Mouse (Mus musculus) kidney, embryonic 14.5 days (tissue): Measurements from ENCODE around the gene Adam30. TPM values are rescaled to one million over a fixed set of nuclear protein-coding genes. Genes with fewer than 3 reads are reported as not detected.

Experiments used
- ATAC-seq: fragments of 200-750 bp; cut with Nextera tagmentation; 2 replicates; pipeline ENCODE4 v1.8.0; 2017; ENCODE audit warnings: moderate number of reproducible peaks, mild to moderate bottlenecking, moderate TSS enrichment, moderate library complexity; ENCODE audit not compliant: low FRiP score, low TSS enrichment
- H3K27ac ChIP-seq: fragments of 300-500 bp; sonication (generic); 2 replicates; pipeline ENCODE4 v1.5.1; 2014; ENCODE audit warnings: low read depth, mild to moderate bottlenecking, low read length, moderate library complexity, mixed read lengths
- H3K27me3 ChIP-seq: fragments of 300-500 bp; sonication (generic); 2 replicates; pipeline ENCODE4 v1.6.1; 2014; ENCODE audit warnings: mild to moderate bottlenecking, low read length; ENCODE audit not compliant: control insufficient read depth, insufficient read depth
- H3K36me3 ChIP-seq: fragments of 300-500 bp; sonication (generic); 2 replicates; pipeline ENCODE4 v1.6.1; 2014; ENCODE audit warnings: low read length, mixed read lengths; ENCODE audit not compliant: control insufficient read depth, insufficient read depth
- H3K4me1 ChIP-seq: fragments of 300-500 bp; sonication (generic); 2 replicates; pipeline ENCODE4 v1.6.1; 2014; ENCODE audit warnings: low read length, mixed read lengths; ENCODE audit not compliant: control insufficient read depth, insufficient read depth
- H3K4me2 ChIP-seq: fragments of 300-500 bp; sonication (generic); replicated peaks from 2 replicates; pipeline ENCODE4 v1.6.1; 2014; ENCODE audit warnings: low read depth, mild to moderate bottlenecking, low read length
- H3K4me3 ChIP-seq: fragments of 300-500 bp; sonication (generic); 2 replicates; pipeline ENCODE4 v1.5.1; 2014; ENCODE audit warnings: mild to moderate bottlenecking, low read length
- H3K9ac ChIP-seq: fragments of 300-500 bp; sonication (generic); 2 replicates; pipeline ENCODE4 v1.6.1; 2014; ENCODE audit warnings: low read depth, mild to moderate bottlenecking, low read length, moderate library complexity
- H3K9me3 ChIP-seq: fragments of 300-500 bp; sonication (generic); 2 replicates; pipeline ENCODE4 v1.6.1; 2016; ENCODE audit warnings: low read length; ENCODE audit not compliant: control insufficient read depth
- WGBS: fragments of 180-500 bp; shearing (Covaris S2); extraction: QIAGEN DNeasy Blood & Tissue Kit; methylation state at CpG from one replicate; pipeline ENCODE4 v1.1.7; 2014; 5-methylcytosine and 5-hydroxymethylcytosine counted together
- polyA plus RNA-seq: library from polyadenylated mRNA; unstranded; fragments of >200 nt; fragmentation: Nextera tagmentation; extraction: Ambion mirVana; gene quantifications from 2 replicates; pipeline ENCODE4 v1.2.1, GENCODE M21; 2014

Gene Adam30
- polyA plus RNA-seq, 1 experiment from 2014 or later, result not detected

- Histone ChIP-seq H3K4me3 (no peak overlapping the region), H3K27me3 (no peaks in the 10 kb centered on the region), H3K4me2 (no peak overlapping the region), H3K9ac (no peak overlapping the region), H3K9me3 (no peaks in the 10 kb centered on the region), H3K36me3 (no peaks in the 10 kb centered on the region), H3K4me1 (no peaks in the 10 kb centered on the region), H3K27ac (no peak overlapping the region)
- 58% methylated on average over 2 of the region's 2 CpGs for WGBS
- no peak for ATAC-seq
Observed at GRCm38 (mm10) chr3:98157585-98157984, 2.8 kb upstream of the Adam30 start.

GRCm38 (mm10) chr3:98158646-98159045, 1.8 kb upstream of the Adam30 start:
- Histone ChIP-seq H3K9ac (no peak overlapping the region), H3K4me3 (no peak overlapping the region), H3K27me3 (no peaks in the 10 kb centered on the region), H3K36me3 (no peaks in the 10 kb centered on the region), H3K27ac (no peak overlapping the region), H3K4me2 (no peak overlapping the region), H3K4me1 (no peaks in the 10 kb centered on the region), H3K9me3 (no peaks in the 10 kb centered on the region)
- ATAC-seq, result no peak
- 81% methylated on average over 4 of the region's 4 CpGs for WGBS

DNA sequence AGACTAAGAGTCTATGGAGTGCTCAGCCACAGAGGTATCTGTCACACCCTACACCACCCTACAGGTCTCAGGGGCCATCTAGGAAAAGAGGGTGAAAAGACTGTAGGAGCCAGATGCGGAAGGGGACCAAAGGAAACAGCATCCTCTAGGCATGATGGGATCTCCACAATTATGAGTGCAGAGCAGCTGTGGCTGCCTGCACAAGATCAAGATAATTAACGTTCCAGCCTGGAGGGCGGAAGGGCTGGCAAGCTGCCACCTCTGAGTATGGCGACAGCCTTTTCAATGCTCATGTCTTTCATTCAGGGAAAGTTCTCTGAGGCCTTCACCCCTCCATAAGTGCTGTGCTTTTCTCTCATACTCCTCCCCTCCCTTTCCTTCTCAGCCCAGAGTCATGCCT, 1.1 kb upstream of the Adam30 start:
- WGBS, result 66% methylated on average over 4 of the region's 4 CpGs

DNA sequence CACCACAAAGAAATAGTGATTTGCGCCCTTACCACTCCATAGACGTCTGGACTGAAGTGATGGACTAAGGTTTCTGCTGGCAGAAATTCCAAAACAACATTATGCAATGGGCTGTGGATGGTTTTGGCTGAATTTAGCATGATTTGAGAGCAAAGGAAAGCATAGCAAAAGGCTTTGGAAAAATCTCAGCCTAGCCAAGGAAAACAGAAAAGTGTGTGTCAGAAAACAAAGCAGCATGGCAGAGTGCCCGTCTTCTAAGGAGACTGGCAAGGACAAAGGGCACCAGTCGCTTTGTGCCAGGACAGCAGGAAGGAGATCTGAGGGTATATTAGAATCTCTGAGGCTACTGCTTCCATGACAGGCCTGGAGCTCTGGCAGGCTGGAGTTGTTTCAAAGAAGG, 17.9 kb downstream of the Adam30 start:
- 77% methylated on average over 4 of the region's 4 CpGs for WGBS
- no peaks in the 10 kb centered on the region for H3K4me1 ChIP-seq
- no peak overlapping the region for H3K9ac ChIP-seq
- no peak overlapping the region for H3K27ac ChIP-seq
- H3K4me2 ChIP-seq, result no peak overlapping the region
- ATAC-seq, result no peak
- no peaks in the 10 kb centered on the region for H3K27me3 ChIP-seq
- peaks cover 3% of the 10 kb centered on the region; the same call in 1 of the 2 replicates for H3K9me3 ChIP-seq
- no peaks in the 10 kb centered on the region for H3K36me3 ChIP-seq
- H3K4me3 ChIP-seq, result no peak overlapping the region

More for the DNA sequence above, 1.1 kb upstream of the Adam30 start:
- Histone ChIP-seq H3K36me3 (no peaks in the 10 kb centered on the region), H3K27ac (no peak overlapping the region), H3K9ac (no peak overlapping the region), H3K4me2 (no peak overlapping the region), H3K4me1 (no peaks in the 10 kb centered on the region), H3K27me3 (no peaks in the 10 kb centered on the region), H3K9me3 (no peaks in the 10 kb centered on the region), H3K4me3 (no peak overlapping the region)
- 0 out of 2 replicates have a peak, but pooled peaks have one; percentile 20 for ATAC-seq

- H3K4me3 ChIP-seq, result no peak overlapping the region
- H3K4me1 ChIP-seq, result no peaks in the 10 kb centered on the region
- no peak overlapping the region for H3K4me2 ChIP-seq
- peaks cover 3% of the 10 kb centered on the region; the same call in 1 of the 2 replicates for H3K9me3 ChIP-seq
- no peak overlapping the region for H3K9ac ChIP-seq
- 25% methylated on average over 7 of the region's 7 CpGs for WGBS
- H3K27ac ChIP-seq, result no peak overlapping the region
- ATAC-seq, result peak; percentile 80; the same call in 1 of the 2 replicates
- no peaks in the 10 kb centered on the region for H3K36me3 ChIP-seq
- no peaks in the 10 kb centered on the region for H3K27me3 ChIP-seq
Observed at GRCm38 (mm10) chr3:98180805-98181204, 20.4 kb downstream of the Adam30 start.

GRCm38 (mm10) chr3:98185163-98185714, 24.8 kb downstream of the Adam30 start:
- H3K4me1 ChIP-seq, result no peaks in the 10 kb centered on the region
- H3K9me3 ChIP-seq, result no peaks in the 10 kb centered on the region
- 54% methylated on average over 10 of the region's 10 CpGs for WGBS
- H3K4me3 ChIP-seq, result no peak overlapping the region
- no peak overlapping the region for H3K4me2 ChIP-seq
- H3K27me3 ChIP-seq, result no peaks in the 10 kb centered on the region
- no peak for ATAC-seq
- no peak overlapping the region for H3K27ac ChIP-seq
- no peaks in the 10 kb centered on the region for H3K36me3 ChIP-seq
- H3K9ac ChIP-seq, result no peak overlapping the region

DNA sequence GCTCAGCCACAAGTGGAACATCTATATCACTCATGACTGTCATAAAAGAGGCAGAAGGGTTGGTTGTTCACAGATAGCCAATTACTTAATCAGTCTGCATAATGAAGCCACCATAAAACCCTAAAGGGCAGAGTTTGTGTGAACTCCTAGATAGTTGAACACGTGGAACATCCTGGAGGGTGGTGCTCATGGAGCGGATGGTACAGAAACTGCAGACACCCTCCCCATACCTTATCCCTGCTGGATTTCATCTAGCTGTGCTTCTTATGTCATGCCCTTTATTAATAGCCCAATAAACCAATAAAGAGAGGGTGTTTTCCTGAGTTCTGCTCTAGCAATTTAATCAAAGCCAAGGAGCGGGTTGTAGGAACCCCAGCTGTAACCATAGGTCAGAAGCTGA, 27.3 kb downstream of the Adam30 start:
- no peak for ATAC-seq
- WGBS, result 96% methylated on average over 3 of the region's 3 CpGs
- no peaks in the 10 kb centered on the region for H3K9me3 ChIP-seq

GRCm38 (mm10) chr3:98197711-98198532, 37.5 kb downstream of the Adam30 start:
- no peaks in the 10 kb centered on the region for H3K36me3 ChIP-seq
- H3K9me3 ChIP-seq, result no peaks in the 10 kb centered on the region
- H3K4me2 ChIP-seq, result no peak overlapping the region
- WGBS, result 11% methylated on average over 9 of the region's 9 CpGs
- no peak overlapping the region for H3K9ac ChIP-seq
- H3K4me1 ChIP-seq, result peaks cover 24% of the 10 kb centered on the region
- no peak overlapping the region for H3K4me3 ChIP-seq
- H3K27ac ChIP-seq, result peak overlapping the region; percentile 87
- no peaks in the 10 kb centered on the region for H3K27me3 ChIP-seq
- peak; percentile 90 for ATAC-seq

More for the DNA sequence above, 27.3 kb downstream of the Adam30 start:
- H3K9ac ChIP-seq, result no peak overlapping the region
- H3K27ac ChIP-seq, result no peak overlapping the region
- H3K4me1 ChIP-seq, result no peaks in the 10 kb centered on the region
- H3K36me3 ChIP-seq, result no peaks in the 10 kb centered on the region
- no peaks in the 10 kb centered on the region for H3K27me3 ChIP-seq
- no peak overlapping the region for H3K4me2 ChIP-seq
- H3K4me3 ChIP-seq, result no peak overlapping the region

DNA sequence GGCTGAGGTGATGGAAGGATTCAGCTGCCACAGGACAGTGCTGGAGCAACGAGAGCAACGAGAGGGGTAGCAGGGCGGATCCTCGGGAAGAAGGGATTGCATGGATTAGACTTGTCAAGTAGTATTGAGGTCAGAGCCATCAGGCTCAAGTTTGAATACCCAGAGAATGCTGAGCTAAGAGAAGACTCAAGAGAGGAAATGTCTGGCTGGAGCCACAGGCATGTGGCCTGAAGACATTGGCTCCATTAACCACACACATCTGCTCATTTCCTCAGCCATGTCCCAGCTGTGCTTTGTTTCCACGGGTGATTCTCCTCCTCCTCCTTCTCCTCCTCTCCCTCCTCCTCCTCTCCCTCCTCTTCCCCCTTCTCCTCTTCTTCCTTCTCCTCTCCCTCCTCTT, 39.3 kb downstream of the Adam30 start:
- H3K27me3 ChIP-seq, result no peaks in the 10 kb centered on the region
- no peak overlapping the region for H3K27ac ChIP-seq
- H3K4me1 ChIP-seq, result peaks cover 24% of the 10 kb centered on the region
- no peak overlapping the region for H3K4me2 ChIP-seq
- no peak overlapping the region for H3K9ac ChIP-seq
- H3K4me3 ChIP-seq, result no peak overlapping the region
- no peaks in the 10 kb centered on the region for H3K9me3 ChIP-seq
- ATAC-seq, result no peak
- H3K36me3 ChIP-seq, result no peaks in the 10 kb centered on the region
- 72% methylated on average over 5 of the region's 5 CpGs for WGBS
